Mouse (Mus musculus) C2C12 (cell line): ENCODE data around the gene Map3k14. TPM values are rescaled to one million over a fixed set of nuclear protein-coding genes. Genes with fewer than 3 reads are reported as not detected.

Source experiments
- H3K27me3 ChIP-seq: one replicate; pipeline ENCODE4 v1.6.1; 2011; ENCODE audit not compliant: control insufficient read depth, insufficient read depth, insufficient read length
- H3K36me3 ChIP-seq: one replicate; pipeline ENCODE4 v1.6.1; 2011; ENCODE audit not compliant: control insufficient read depth, insufficient read depth
- H3K4me3 ChIP-seq: one replicate; pipeline ENCODE4 v1.5.1; 2011; ENCODE audit warnings: mild to moderate bottlenecking, control low read depth; ENCODE audit not compliant: poor library complexity, insufficient read depth, severe bottlenecking
- H3K79me2 ChIP-seq: one replicate; pipeline ENCODE4 v1.6.1; 2011; ENCODE audit not compliant: control insufficient read depth, insufficient read depth
- H3K79me3 ChIP-seq: one replicate; pipeline ENCODE4 v1.6.1; 2011; ENCODE audit warnings: low read depth, control low read depth
- H3ac ChIP-seq: one replicate; pipeline ENCODE3; 2011; ENCODE audit warnings: low read depth; ENCODE audit not compliant: control insufficient read depth, insufficient read length
- CEBPB ChIP-seq: IDR thresholded peaks from one replicate; pipeline ENCODE4 v1.6.1; 2011; ENCODE audit warnings: low read depth, mild to moderate bottlenecking, control low read depth, moderate library complexity
- CTCF ChIP-seq: IDR thresholded peaks from one replicate; pipeline ENCODE4 v1.5.1; 2011; ENCODE audit not compliant: control insufficient read depth, insufficient read depth, insufficient read length
- FOSL1 ChIP-seq: IDR thresholded peaks from one replicate; pipeline ENCODE4 v1.8.0; 2011; ENCODE audit warnings: mild to moderate bottlenecking, low read length; ENCODE audit not compliant: poor library complexity, insufficient read depth, severe bottlenecking
- MAX ChIP-seq: IDR thresholded peaks from one replicate; pipeline ENCODE4 v1.6.1; 2011; ENCODE audit warnings: mild to moderate bottlenecking, control low read depth
- MYOD1 ChIP-seq: IDR thresholded peaks from one replicate; pipeline ENCODE4 v1.6.1; 2011; ENCODE audit warnings: low read depth; ENCODE audit not compliant: control insufficient read depth, insufficient read length
- MYOG ChIP-seq: IDR thresholded peaks from one replicate; pipeline ENCODE4 v1.6.1; 2011; ENCODE audit not compliant: control insufficient read depth, insufficient read length; ENCODE audit errors: extremely low read depth
- USF1 ChIP-seq: IDR thresholded peaks from one replicate; pipeline ENCODE4 v1.6.1; 2011; ENCODE audit warnings: low read depth, mild to moderate bottlenecking, control low read depth, moderate library complexity
- polyA plus RNA-seq: library from polyadenylated mRNA; unstranded; fragments of >200 nt; fragmentation: generic; extraction: Trizol; gene quantifications from one replicate; pipeline ENCODE4 v1.2.1, GENCODE M21; 2012; ENCODE audit warnings: missing spikeins

Gene Map3k14
- polyA plus RNA-seq, 1 experiment: 9.7 TPM

DNA sequence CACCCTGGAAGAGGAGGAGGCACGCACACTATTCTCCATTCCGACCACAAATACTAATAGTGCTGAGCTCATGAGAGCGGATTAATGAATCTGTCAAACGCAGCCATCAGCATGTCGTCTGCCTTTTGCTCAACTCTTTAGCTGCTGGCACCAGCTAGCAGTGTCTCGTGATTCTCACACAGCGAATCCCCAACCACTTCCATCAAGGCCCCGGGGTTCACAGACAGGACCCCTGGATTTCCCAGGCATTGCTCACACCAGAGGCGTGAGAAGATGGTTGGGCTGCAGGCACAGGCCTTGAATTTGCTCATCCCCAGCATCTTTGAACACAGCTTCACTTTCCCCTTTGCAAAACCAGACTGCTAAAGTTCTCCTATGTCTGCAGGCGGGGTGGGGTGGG lies 18.0 kb upstream of the Map3k14 start:
- Histone ChIP-seq H3K4me3 (no peak overlapping the region), H3K27me3 (no peaks in the 10 kb centered on the region), H3ac (no peak overlapping the region), H3K79me2 (no peaks in the 10 kb centered on the region), H3K36me3 (no peaks in the 10 kb centered on the region), H3K79me3 (no peaks in the 10 kb centered on the region)
- TF ChIP-seq USF1: no peak
- no peak for TF ChIP-seq CTCF
- TF ChIP-seq MYOG: no peak
- TF ChIP-seq MYOD1: no peak
- TF ChIP-seq CEBPB: no peak
- TF ChIP-seq FOSL1: no peak
- no peak for TF ChIP-seq MAX

DNA sequence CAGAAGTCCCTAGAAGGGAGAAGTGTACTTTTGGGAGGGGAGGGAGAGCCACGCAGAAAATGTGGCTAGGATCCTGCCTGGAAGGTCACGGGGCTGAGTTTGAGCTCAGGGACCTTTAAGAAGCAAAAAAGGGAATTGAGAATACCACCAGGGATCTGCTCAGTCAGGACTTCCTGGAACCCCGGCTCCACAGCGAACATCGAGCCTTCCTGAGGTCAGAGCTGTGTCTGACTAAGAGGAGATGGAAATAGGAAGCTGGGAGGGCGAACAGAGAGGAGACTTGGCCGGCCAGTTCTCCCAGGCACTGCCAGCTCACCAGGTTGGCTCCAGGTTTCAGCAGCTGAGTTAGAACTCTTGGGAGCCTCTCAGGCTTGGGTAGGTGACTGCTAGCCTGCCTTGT lies 14.5 kb upstream of the Map3k14 start:
- H3K79me3 ChIP-seq: no peaks in the 10 kb centered on the region
- H3K36me3 ChIP-seq: no peaks in the 10 kb centered on the region
- H3ac ChIP-seq: no peak overlapping the region
- H3K79me2 ChIP-seq: no peaks in the 10 kb centered on the region
- H3K27me3 ChIP-seq: no peaks in the 10 kb centered on the region
- TF ChIP-seq CTCF (no peak), FOSL1 (no peak), CEBPB (no peak), MYOG (no peak), MYOD1 (no peak), MAX (no peak), USF1 (no peak)
- H3K4me3 ChIP-seq: no peak overlapping the region

DNA sequence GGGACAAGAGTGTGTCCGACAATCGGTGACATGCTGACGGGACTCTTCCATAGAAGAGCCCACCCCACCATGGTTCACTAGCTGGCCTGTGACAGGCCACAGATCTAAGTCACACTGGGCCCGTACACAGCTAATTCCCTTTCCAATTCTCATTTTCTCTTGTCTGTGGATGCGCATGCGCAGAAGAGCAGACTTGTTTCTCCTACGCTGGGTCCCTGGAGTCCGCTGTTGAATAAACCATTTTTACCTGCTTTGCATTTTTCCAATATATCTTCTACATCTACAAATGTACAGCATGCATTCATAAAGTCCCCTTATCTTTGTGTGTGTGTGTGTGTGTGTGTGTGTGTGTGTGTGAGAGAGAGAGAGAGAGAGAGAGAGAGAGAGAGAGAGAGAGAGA lies 9.2 kb upstream of the Map3k14 start:
- no peaks in the 10 kb centered on the region for H3K79me3 ChIP-seq
- H3ac ChIP-seq: no peak overlapping the region
- TF ChIP-seq USF1 (no peak), MYOD1 (no peak), FOSL1 (no peak), MYOG (no peak), MAX (no peak), CTCF (no peak), CEBPB (no peak)
- H3K79me2 ChIP-seq: no peaks in the 10 kb centered on the region
- H3K36me3 ChIP-seq: no peaks in the 10 kb centered on the region
- no peak overlapping the region for H3K4me3 ChIP-seq
- no peaks in the 10 kb centered on the region for H3K27me3 ChIP-seq

DNA sequence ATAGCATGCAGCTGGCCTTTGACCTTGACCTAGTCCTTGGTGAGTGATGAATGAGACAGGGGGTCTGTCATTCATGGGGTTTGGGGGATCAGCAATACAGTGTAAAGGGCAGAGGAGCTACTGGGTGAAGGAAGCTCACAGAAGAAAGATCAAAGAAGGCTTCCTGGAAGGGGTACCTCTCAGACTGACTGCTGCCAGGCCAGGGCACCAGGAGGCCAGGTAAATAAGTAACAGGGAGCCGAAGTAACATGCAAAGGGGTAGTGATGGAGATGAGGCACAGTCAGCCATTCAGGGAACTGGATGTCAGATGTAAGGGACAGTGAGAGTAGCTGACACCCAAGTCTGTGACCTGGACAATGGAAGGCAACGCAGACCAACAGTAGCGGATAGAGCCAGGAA lies 5.6 kb upstream of the Map3k14 start:
- H3K36me3 ChIP-seq: no peaks in the 10 kb centered on the region
- no peak for TF ChIP-seq MYOG
- no peak overlapping the region for H3ac ChIP-seq
- no peak overlapping the region for H3K4me3 ChIP-seq
- H3K79me3 ChIP-seq: no peaks in the 10 kb centered on the region
- H3K27me3 ChIP-seq: no peaks in the 10 kb centered on the region
- no peaks in the 10 kb centered on the region for H3K79me2 ChIP-seq

DNA sequence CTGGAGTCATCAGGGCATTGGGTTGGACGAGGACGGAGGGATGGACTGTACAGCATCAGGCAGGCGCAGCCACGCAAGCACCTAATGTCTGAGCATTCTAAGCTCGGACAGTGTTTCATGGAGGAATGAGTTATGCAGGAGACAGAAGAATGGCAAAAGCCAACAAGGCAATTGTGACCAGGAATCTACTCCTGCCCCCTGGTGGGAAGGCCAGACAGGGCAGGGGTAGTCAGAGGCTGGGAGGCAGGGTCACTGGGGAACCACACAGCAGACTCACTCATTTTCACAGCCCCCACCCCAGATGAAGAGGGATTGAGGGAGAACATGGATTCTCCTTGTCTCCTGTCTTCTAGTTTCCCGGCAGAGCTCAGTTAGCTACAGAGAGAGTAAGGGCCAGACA lies 4.7 kb upstream of the Map3k14 start:
- no peak overlapping the region for H3K4me3 ChIP-seq
- TF ChIP-seq CTCF (peak; percentile 67), CEBPB (no peak), MAX (no peak), MYOG (no peak), FOSL1 (no peak)
- H3ac ChIP-seq: no peak overlapping the region
- peaks cover under 1% of the 10 kb centered on the region for H3K79me3 ChIP-seq
- no peaks in the 10 kb centered on the region for H3K36me3 ChIP-seq
- H3K27me3 ChIP-seq: no peaks in the 10 kb centered on the region
- peaks cover under 1% of the 10 kb centered on the region for H3K79me2 ChIP-seq

DNA sequence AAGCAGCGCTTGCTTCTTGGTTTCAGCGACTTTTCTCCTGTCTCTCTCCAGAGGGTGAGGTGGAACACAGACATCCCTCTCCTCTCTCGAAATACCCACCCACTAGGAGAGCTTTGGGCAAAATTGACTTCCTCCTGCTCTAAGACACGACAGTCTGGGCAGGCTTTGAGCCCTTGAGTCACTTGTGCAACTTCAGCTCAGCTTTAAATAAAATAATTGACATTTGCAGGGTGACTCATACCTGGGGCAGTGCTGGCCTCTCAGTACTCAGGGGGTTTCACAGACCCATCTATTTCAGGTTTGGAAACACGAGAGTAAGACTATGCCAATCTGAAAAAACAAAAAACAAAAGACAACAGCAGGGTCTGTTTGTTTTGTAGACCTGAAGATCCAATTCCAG lies 2.2 kb upstream of the Map3k14 start:
- peaks cover 6% of the 10 kb centered on the region for H3K36me3 ChIP-seq
- H3K79me3 ChIP-seq: peaks cover 26% of the 10 kb centered on the region
- no peak overlapping the region for H3K4me3 ChIP-seq
- H3ac ChIP-seq: no peak overlapping the region
- H3K79me2 ChIP-seq: peaks cover 26% of the 10 kb centered on the region
- TF ChIP-seq USF1 (no peak), CEBPB (peak; percentile 59)
- H3K27me3 ChIP-seq: no peaks in the 10 kb centered on the region
